Mouse (Mus musculus): ENCODE results near the gene Med15. TPM values are rescaled to one million over a fixed set of nuclear protein-coding genes. Genes with fewer than 3 reads are reported as not detected.

The Med15 gene
- total RNA-seq, 1 experiment from 2014 or later, result 51.3 TPM

DNA sequence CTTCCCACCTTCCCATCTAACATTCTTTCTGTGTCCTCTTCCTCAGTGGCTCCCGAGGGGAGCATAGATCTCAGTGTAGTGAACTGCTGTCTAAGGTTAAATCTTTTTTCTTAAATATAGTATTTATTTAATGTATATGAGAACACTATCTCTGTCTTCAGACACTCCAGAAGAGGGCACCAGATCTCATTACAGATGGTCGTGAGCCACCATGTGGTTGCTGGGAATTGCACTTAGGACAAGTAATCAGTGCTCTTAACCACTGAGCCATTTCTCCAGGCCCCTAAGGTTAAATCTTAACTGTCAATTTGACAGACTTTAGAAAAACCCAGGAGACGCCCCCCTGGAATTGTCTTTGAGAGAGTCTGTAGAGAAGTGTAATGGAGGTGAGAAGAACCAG lies 670 bp downstream of the Med15 start:
- no peak for DNase-seq

DNA sequence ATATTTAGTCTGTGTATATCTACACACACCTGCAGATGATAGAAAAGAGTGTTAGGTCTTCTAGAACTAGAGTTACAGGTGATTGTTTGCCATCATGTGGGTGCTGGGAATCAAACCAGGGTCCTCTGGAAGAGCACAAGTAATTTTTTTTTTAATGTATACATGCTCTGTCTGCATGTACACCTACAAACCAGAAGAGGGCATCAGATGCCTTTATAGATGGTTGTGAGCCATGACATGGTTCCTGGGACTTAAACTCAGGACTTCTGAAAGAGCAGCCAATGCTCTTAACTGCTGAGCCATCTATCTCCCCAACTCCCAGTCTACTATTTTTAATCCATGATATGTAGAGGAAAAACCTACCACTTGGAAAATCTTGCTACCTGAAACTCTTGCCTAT lies 2.7 kb downstream of the Med15 start:
- DNase-seq, result no peak

DNA sequence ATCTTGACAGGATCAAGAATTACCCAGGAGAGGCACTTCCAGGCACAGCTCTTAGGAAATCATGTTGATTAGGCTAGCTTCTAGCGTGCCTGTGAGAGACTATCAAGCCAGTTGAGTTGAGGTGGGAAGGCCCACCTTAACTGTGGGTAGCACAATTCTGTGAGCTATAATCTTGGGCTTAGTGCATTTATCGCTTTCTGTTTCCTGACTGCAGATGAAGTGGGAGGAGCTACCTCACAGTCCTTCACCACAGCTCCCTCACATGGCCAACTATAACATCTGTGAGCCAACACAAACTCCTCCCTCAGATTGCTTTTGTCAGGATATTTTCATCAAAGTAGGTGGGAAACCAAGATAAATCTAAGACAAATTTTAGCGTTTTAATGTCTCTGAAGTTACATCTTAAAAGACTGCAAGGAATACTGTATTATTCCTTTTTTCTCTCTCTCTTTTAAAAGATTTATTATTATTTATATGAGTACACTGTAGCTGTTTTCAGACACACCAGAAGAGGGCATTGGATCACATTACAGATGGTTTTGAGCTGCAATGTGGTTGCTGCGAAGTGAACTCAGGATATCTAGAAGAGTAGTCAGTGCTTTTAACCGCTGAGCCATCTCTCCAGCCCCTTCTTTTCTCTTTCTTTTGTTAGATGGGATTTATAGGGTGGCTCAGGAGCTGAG lies 5.4 kb downstream of the Med15 start:
- peak; percentile 61 for DNase-seq

- no peak for DNase-seq
These were observed 8.2 kb downstream of the Med15 start for GRCm38 (mm10) chr16:17724448-17724847.

GRCm38 (mm10) chr16:17723325-17723626 lies 9.4 kb downstream of the Med15 start:
- no peak for DNase-seq

GRCm38 (mm10) chr16:17722461-17723324 lies 10.0 kb downstream of the Med15 start:
- peak; percentile 95 for DNase-seq

DNA sequence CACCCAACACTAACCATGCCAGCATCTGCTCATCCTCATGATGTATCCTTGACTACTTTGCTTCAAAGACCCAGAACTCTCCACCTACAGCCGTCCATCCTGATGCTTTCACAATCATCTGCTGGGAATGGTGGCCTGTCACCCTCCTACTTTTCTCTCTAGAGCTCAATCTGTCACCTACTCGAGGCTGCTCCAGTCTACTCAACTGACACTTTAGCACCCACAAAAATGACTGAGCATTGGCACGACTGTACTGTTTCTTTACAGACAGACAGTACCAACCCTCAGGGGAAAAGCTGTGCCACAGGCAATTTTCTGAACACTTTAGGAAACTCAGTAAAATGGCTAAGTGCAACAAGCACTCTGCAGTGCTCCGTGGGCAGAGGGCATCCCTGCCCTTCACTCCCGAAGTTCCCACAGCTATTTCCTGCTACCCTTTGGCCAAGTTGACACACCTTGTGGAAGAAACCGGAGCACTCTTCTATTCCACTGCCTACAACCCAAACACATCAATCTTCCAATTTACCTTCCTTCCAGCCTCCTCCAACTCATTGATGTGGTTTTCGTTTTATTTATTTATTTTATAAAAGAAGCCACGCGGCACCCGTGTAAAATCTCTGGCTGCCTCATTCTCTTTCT lies 10.8 kb downstream of the Med15 start:
- DNase-seq, result peak; percentile 14

- no peak for DNase-seq
These were observed 11.4 kb downstream of the Med15 start for GRCm38 (mm10) chr16:17721114-17721808.

DNA sequence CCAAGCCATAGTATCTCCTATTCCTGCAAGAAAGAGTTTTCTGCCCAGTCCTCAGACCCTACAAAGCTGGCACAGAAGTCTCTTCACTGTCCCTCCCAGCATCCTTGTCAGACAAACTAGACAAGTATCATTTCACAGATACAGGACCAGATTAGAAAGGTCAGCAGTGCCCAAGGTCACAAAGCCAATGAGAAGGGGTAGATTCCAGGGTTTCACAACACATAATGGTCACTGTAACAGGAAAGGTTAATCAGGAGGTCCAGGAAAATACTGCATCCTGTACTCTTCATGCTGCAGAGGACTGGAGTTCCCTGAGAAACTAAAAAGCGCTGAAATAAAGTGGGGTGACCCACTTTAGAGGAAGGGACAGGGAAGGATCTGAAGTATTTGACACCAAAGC lies 14.9 kb downstream of the Med15 start:
- DNase-seq, result no peak

DNA sequence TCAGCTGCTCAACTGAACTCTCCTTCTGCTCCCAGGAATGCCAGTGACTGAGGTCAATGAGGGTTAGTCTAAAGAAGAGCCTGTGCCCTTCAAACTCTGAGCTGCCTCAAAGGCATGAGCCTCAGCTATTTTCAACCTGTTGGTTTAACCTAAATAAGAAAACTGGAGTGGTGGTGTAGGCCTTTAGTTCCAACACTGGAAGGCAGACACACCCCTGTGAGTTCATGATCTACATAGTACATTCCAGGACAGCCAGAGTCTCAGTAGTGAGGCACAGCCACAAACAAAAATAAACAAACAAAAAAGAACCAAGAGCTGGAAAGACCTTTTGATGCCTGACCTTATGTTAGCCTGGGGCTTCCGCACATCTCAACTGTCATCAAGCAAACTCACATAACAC lies 25.1 kb downstream of the Med15 start:
- no peak for DNase-seq

DNA sequence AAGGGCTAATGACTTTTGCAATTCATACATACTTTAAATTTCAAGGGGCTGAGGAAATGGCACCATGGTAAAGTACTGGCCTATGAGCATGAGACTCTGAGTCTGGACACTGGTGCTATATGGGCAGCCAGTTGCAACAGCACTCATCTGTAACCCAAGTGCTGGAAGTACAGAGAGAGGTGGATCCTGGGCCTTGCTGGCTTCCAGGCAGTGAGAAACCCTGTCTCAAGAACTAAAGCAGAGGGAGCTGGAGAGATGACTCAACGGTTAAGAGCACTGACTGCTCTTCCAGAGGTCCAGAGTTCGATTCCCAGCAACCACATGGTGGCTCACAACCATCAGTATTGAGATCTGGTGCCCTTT lies 31.7 kb downstream of the Med15 start:
- DNase-seq, result no peak

GRCm38 (mm10) chr16:17700386-17701042 lies 32.2 kb downstream of the Med15 start:
- no peak for DNase-seq

- DNase-seq, result no peak
These were observed 37.8 kb downstream of the Med15 start for GRCm38 (mm10) chr16:17694860-17695259.

- no peak for DNase-seq
These were observed 62.8 kb downstream of the Med15 start for GRCm38 (mm10) chr16:17669886-17670285.

- DNase-seq, result no peak
These were observed 67.1 kb downstream of the Med15 start for GRCm38 (mm10) chr16:17665568-17665967.

- peak; percentile 50 for DNase-seq
These were observed 76.3 kb downstream of the Med15 start for GRCm38 (mm10) chr16:17656212-17656871.

DNA sequence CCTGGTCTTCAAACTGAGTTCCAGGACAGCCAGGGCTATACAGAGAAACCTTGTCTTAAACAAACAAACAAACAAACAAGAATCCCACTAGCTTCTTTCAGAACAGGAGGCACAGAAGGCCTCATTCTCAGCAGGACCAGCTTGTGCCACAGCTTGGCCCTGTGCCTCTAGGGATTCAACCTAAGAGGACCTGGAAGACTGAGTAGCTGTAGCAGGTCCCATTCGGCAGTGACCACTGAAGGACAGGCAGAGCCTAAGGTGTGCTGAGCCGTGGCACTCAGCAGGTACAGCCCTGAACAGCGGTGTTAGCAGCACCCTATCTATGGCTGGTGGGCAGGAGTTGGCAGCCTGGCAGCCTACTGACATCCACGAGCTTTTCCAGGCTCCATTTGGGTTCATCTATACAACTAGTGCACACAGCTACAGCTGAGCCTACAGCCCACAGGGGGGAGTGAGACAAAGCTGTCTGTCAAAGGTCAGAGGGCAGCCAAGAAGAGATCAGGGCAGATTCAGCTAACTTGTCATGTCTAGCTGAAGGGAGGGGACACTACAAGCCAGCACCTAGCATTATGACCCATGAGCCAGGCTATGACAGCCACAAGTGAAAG lies 78.4 kb downstream of the Med15 start:
- no peak for DNase-seq

GRCm38 (mm10) chr16:17653601-17654000 lies 79.1 kb downstream of the Med15 start:
- DNase-seq, result no peak

DNA sequence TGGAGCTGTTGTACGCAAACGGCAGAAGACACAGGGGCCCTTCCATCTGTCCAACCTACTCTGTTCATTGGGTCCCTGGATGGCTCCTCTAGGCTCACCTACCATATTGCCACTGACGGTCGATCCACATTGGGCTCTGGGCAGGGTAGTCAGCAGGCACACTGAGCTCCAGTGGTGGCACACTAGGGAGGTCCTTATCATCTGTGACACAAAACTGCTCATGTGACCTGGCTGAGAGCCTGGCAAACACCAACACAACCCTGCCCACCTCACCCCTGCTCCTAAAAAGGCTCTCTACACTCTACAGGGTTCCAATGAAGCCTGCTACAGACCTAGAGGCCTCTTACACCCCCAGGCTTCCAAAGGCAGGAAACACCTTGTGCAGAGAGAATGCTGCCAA lies 80.1 kb downstream of the Med15 start:
- DNase-seq, result no peak

GRCm38 (mm10) chr16:17650711-17651110 lies 82.0 kb downstream of the Med15 start:
- no peak for DNase-seq

GRCm38 (mm10) chr16:17649925-17650605 lies 82.6 kb downstream of the Med15 start:
- DNase-seq, result peak; percentile 27
